Mouse (Mus musculus): ENCODE results near the gene Mtus2. TPM values are rescaled to one million over a fixed set of nuclear protein-coding genes. Genes with fewer than 3 reads are reported as not detected.

Mtus2 gene
- total and polyA plus RNA-seq, 2 experiments = 0.18 to 0.66 TPM

- DNase-seq (ENCODE audit: extremely low read depth, low read depth, low spot score) = no peak
- Histone ChIP-seq H3K27ac (replicated peaks; ENCODE audit: insufficient read depth, low read depth, low read length) (no peak overlapping the region), H3K79me2 (ENCODE audit: control insufficient read depth, insufficient read depth, low read length) (no peaks in the 10 kb centered on the region), H3K36me3 (ENCODE audit: control insufficient read depth, insufficient read depth, low read length) (no peaks in the 10 kb centered on the region), H3K27me3 (ENCODE audit: control insufficient read depth, insufficient read depth, low read length) (no peaks in the 10 kb centered on the region; the same call in 1 of the 2 replicates), H3K4me1 (ENCODE audit: control insufficient read depth, insufficient read depth, low read length) (no peaks in the 10 kb centered on the region), H3K9ac (ENCODE audit: low read depth, low read length) (no peak overlapping the region), H3K4me3 (ENCODE audit: insufficient read depth, low read depth, low read length) (no peak overlapping the region)
- TF ChIP-seq CTCF (IDR thresholded peaks at IDR 0.05; ENCODE audit: low read depth, low read length) = no peak
- no peak for TF ChIP-seq POLR2A (IDR thresholded peaks at IDR 0.05; ENCODE audit: extremely low read depth, insufficient read depth, low read length)
- 75% methylated on average over 13 of the region's 13 CpGs for WGBS
Observed at GRCm38 (mm10) chr5:148152600-148153402, 195.7 kb downstream of the Mtus2 start.

- no peak overlapping the region for H3K9ac ChIP-seq (ENCODE audit: low read depth, low read length)
- no peaks in the 10 kb centered on the region for H3K4me1 ChIP-seq (ENCODE audit: control insufficient read depth, insufficient read depth, low read length)
- 87% methylated on average over 9 of the region's 9 CpGs for WGBS
- TF ChIP-seq POLR2A (IDR thresholded peaks at IDR 0.05; ENCODE audit: extremely low read depth, insufficient read depth, low read length) (no peak), CTCF (IDR thresholded peaks at IDR 0.05; ENCODE audit: low read depth, low read length) (no peak)
- H3K36me3 ChIP-seq (ENCODE audit: control insufficient read depth, insufficient read depth, low read length) = no peaks in the 10 kb centered on the region
- DNase-seq (ENCODE audit: extremely low read depth, low read depth, low spot score) = no peak
- no peaks in the 10 kb centered on the region; the same call in 1 of the 2 replicates for H3K27me3 ChIP-seq (ENCODE audit: control insufficient read depth, insufficient read depth, low read length)
- H3K79me2 ChIP-seq (ENCODE audit: control insufficient read depth, insufficient read depth, low read length) = no peaks in the 10 kb centered on the region
- no peak overlapping the region for H3K27ac ChIP-seq (replicated peaks; ENCODE audit: insufficient read depth, low read depth, low read length)
- H3K4me3 ChIP-seq (ENCODE audit: insufficient read depth, low read depth, low read length) = no peak overlapping the region
Observed at GRCm38 (mm10) chr5:148153403-148153713, 196.2 kb downstream of the Mtus2 start.

DNA sequence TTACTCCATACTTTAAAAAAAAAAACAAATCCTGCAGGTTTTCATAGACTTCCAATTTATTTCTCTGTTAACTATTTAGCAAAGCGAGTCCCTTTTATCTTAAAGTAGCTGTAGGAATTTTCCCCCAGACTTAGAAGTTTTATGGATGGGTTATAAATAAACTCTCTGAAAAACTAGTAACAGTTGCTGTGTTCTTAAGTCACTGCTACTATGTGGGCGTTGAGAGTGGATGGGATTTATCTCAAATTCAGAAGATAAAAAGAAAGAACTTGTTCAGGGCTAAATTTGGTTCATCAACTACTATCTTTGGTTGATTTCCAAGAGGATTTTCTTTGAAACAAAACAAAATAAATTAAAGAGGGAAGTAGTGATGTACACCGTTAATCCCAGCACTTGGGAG is 197.6 kb downstream of the Mtus2 start:
- H3K4me3 ChIP-seq (ENCODE audit: insufficient read depth, low read depth, low read length) = no peak overlapping the region
- H3K27ac ChIP-seq (replicated peaks; ENCODE audit: insufficient read depth, low read depth, low read length) = no peak overlapping the region
- H3K27me3 ChIP-seq (ENCODE audit: control insufficient read depth, insufficient read depth, low read length) = no peaks in the 10 kb centered on the region; the same call in 1 of the 2 replicates
- whole genome bisulfite sequencing = 74% methylated on average over 3 of the region's 3 CpGs
- no peaks in the 10 kb centered on the region for H3K79me2 ChIP-seq (ENCODE audit: control insufficient read depth, insufficient read depth, low read length)
- H3K36me3 ChIP-seq (ENCODE audit: control insufficient read depth, insufficient read depth, low read length) = no peaks in the 10 kb centered on the region
- H3K9ac ChIP-seq (ENCODE audit: low read depth, low read length) = no peak overlapping the region
- TF ChIP-seq POLR2A (IDR thresholded peaks at IDR 0.05; ENCODE audit: extremely low read depth, insufficient read depth, low read length) (no peak), CTCF (IDR thresholded peaks at IDR 0.05; ENCODE audit: low read depth, low read length) (no peak)
- no peak for DNase-seq (ENCODE audit: extremely low read depth, low read depth, low spot score)
- no peaks in the 10 kb centered on the region for H3K4me1 ChIP-seq (ENCODE audit: control insufficient read depth, insufficient read depth, low read length)

- no peak for DNase-seq (ENCODE audit: extremely low read depth, low read depth, low spot score)
- no peak overlapping the region for H3K27ac ChIP-seq (replicated peaks; ENCODE audit: insufficient read depth, low read depth, low read length)
- no peak for TF ChIP-seq POLR2A (IDR thresholded peaks at IDR 0.05; ENCODE audit: extremely low read depth, insufficient read depth, low read length)
Observed at GRCm38 (mm10) chr5:148159328-148159727, 202.2 kb downstream of the Mtus2 start.

GRCm38 (mm10) chr5:148160529-148161154 is 203.5 kb downstream of the Mtus2 start:
- TF ChIP-seq POLR2A (IDR thresholded peaks at IDR 0.05; ENCODE audit: extremely low read depth, insufficient read depth, low read length) (no peak), CTCF (IDR thresholded peaks at IDR 0.05; ENCODE audit: low read depth, low read length) (no peak)
- Histone ChIP-seq H3K9ac (ENCODE audit: low read depth, low read length) (no peak overlapping the region), H3K27ac (replicated peaks; ENCODE audit: insufficient read depth, low read depth, low read length) (no peak overlapping the region), H3K79me2 (ENCODE audit: control insufficient read depth, insufficient read depth, low read length) (no peaks in the 10 kb centered on the region), H3K4me3 (ENCODE audit: insufficient read depth, low read depth, low read length) (no peak overlapping the region), H3K4me1 (ENCODE audit: control insufficient read depth, insufficient read depth, low read length) (no peaks in the 10 kb centered on the region), H3K36me3 (ENCODE audit: control insufficient read depth, insufficient read depth, low read length) (no peaks in the 10 kb centered on the region), H3K27me3 (ENCODE audit: control insufficient read depth, insufficient read depth, low read length) (no peaks in the 10 kb centered on the region)
- no peak for DNase-seq (ENCODE audit: extremely low read depth, low read depth, low spot score)
- 94% methylated on average over 17 of the region's 17 CpGs for WGBS

More at GRCm38 (mm10) chr5:148159328-148159727, 202.2 kb downstream of the Mtus2 start:
- H3K4me1 ChIP-seq (ENCODE audit: control insufficient read depth, insufficient read depth, low read length) = no peaks in the 10 kb centered on the region
- H3K27me3 ChIP-seq (ENCODE audit: control insufficient read depth, insufficient read depth, low read length) = no peaks in the 10 kb centered on the region
- WGBS = 48% methylated on average over 8 of the region's 8 CpGs
- H3K36me3 ChIP-seq (ENCODE audit: control insufficient read depth, insufficient read depth, low read length) = no peaks in the 10 kb centered on the region
- H3K79me2 ChIP-seq (ENCODE audit: control insufficient read depth, insufficient read depth, low read length) = no peaks in the 10 kb centered on the region
- H3K9ac ChIP-seq (ENCODE audit: low read depth, low read length) = no peak overlapping the region
- no peak overlapping the region for H3K4me3 ChIP-seq (ENCODE audit: insufficient read depth, low read depth, low read length)

GRCm38 (mm10) chr5:148165111-148165510 is 208.0 kb downstream of the Mtus2 start:
- Histone ChIP-seq H3K9ac (ENCODE audit: low read depth, low read length) (no peak overlapping the region), H3K4me1 (ENCODE audit: control insufficient read depth, insufficient read depth, low read length) (no peaks in the 10 kb centered on the region), H3K36me3 (ENCODE audit: control insufficient read depth, insufficient read depth, low read length) (no peaks in the 10 kb centered on the region), H3K4me3 (ENCODE audit: insufficient read depth, low read depth, low read length) (no peak overlapping the region), H3K27me3 (ENCODE audit: control insufficient read depth, insufficient read depth, low read length) (no peaks in the 10 kb centered on the region), H3K79me2 (ENCODE audit: control insufficient read depth, insufficient read depth, low read length) (no peaks in the 10 kb centered on the region), H3K27ac (replicated peaks; ENCODE audit: insufficient read depth, low read depth, low read length) (no peak overlapping the region)
- 59% methylated on average over 1 of the region's 1 CpGs for WGBS
- DNase-seq (ENCODE audit: extremely low read depth, low read depth, low spot score) = no peak
- no peak for TF ChIP-seq POLR2A (IDR thresholded peaks at IDR 0.05; ENCODE audit: extremely low read depth, insufficient read depth, low read length)
- TF ChIP-seq CTCF (IDR thresholded peaks at IDR 0.05; ENCODE audit: low read depth, low read length) = no peak
